ENCODE assay signal across 8 mouse cellular contexts in the genomic region with DNA sequence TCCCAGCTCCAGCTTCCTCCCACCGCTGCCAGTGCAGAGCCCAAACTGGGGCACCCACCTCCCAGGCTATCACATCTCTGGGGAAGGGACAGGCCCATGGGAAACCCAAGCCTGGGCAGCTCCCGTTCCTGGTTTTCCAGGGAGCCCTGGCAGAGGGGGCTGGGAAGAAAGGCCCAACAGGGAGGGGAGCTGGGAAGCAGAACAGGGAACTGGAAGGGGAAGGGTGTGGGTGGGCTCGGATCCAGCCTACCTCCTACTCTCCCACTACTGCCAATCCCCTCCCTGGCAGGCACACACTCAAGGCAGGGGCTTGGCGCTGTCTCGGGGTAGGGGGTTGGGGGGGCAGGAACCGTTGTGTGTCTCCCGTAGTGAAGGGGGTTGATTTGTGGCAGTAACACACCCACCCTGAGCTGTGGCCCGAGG. TPM values are rescaled to one million over a fixed set of nuclear protein-coding genes. Genes with fewer than 3 reads are reported as not detected.
A peak's percentile ranks its signal among the peaks of the same experiment; 100 is the strongest.
DNase-seq lines count a peak whose midpoint lies in the region; ATAC-seq lines count a peak whose summit lies in the region.

No protein-coding gene starts in this region.

- H3K9ac ChIP-seq in liver, embryonic 13.5 days = 0 out of 2 replicates have a peak overlapping the region, but pooled peaks have one; percentile 27
- H3K9ac ChIP-seq in neural tube, embryonic 11.5 days (ENCODE audit: low read length) = 0 out of 2 replicates have a peak overlapping the region, but pooled peaks have one; percentile 24

- intact Hi-C loops in heart, postnatal 25 days (cut with DNase I) = loop anchor here (2.0 kb wide), 1 partner anchor 23 kb away; no protein-coding TSS in a partner anchor

- H3K27me3 ChIP-seq in liver, embryonic 13.5 days = no peaks in the 10 kb centered on the region
- no peaks in the 10 kb centered on the region for H3K27me3 ChIP-seq in neural tube, embryonic 11.5 days (ENCODE audit: control insufficient read depth, insufficient read depth, low read length)

- H3K9me3 ChIP-seq in liver, embryonic 13.5 days (replicated peaks) = no peaks in the 10 kb centered on the region
- H3K9me3 ChIP-seq in neural tube, embryonic 11.5 days (ENCODE audit: control insufficient read depth, low read length) = no peaks in the 10 kb centered on the region

- H3K36me3 ChIP-seq in liver, embryonic 13.5 days = peaks cover 17% of the 10 kb centered on the region
- H3K36me3 ChIP-seq in neural tube, embryonic 11.5 days (ENCODE audit: control insufficient read depth, insufficient read depth, low read length) = no peaks in the 10 kb centered on the region; the same call in 1 of the 2 replicates

- 8% methylated on average over 8 of the region's 8 CpGs for WGBS in liver, embryonic 13.5 days (ENCODE audit: insufficient replicate concordance)
- WGBS in neural tube, embryonic 11.5 days = 10% methylated on average over 8 of the region's 8 CpGs

- H3K4me3 ChIP-seq in liver, embryonic 13.5 days (replicated peaks) = no peak overlapping the region
- H3K4me3 ChIP-seq in neural tube, embryonic 11.5 days (ENCODE audit: low read depth, low read length) = no peak overlapping the region

- peaks cover 42% of the 10 kb centered on the region for H3K4me1 ChIP-seq in liver, embryonic 13.5 days (replicated peaks)
- H3K4me1 ChIP-seq in neural tube, embryonic 11.5 days (ENCODE audit: control insufficient read depth, insufficient read depth, low read length) = peaks cover 14% of the 10 kb centered on the region

- ATAC-seq in liver, embryonic 13.5 days (ENCODE audit: low read depth) = peak; percentile 14; the same call in 1 of the 2 replicates
- ATAC-seq in neural tube, embryonic 11.5 days (ENCODE audit: insufficient read depth, low FRiP score, low TSS enrichment) = peak; percentile 46; the same call in 1 of the 2 replicates

- H3K27ac ChIP-seq in liver, embryonic 13.5 days = peak overlapping the region; percentile 70
- H3K27ac ChIP-seq in neural tube, embryonic 11.5 days (ENCODE audit: low read depth, low read length) = no peak overlapping the region

- DNase-seq in brain, embryonic 18.5 days (ENCODE audit: low read depth, low spot score) = peak; percentile 77
- peak; percentile 34 for DNase-seq in forelimb bud, embryonic 11.5 days (ENCODE audit: low read depth, low spot score)
- DNase-seq in heart, postnatal 25 days (ENCODE audit: low spot score) = peak; percentile 78
- DNase-seq in kidney, postnatal 36 days = peak; percentile 79 to 81
- DNase-seq in liver, embryonic 13.5 days = no peak
- DNase-seq in neural tube, embryonic 11.5 days (ENCODE audit: low spot score) = peak; percentile 47
- DNase-seq in thymus, postnatal 0 days (ENCODE audit: low spot score) = peak; percentile 15
- DNase-seq in cerebellum, adult 11 months = no peak

- H3K4me2 ChIP-seq in liver, embryonic 13.5 days = peak overlapping the region; percentile 48
- H3K4me2 ChIP-seq in neural tube, embryonic 11.5 days (ENCODE audit: low read depth) = peak overlapping the region; percentile 17

RNA-seq across cellular contexts. Expression of a gene that starts 28.1 kb away (rescaled TPM):
- 10 to 100 TPM; 85.3 to 95.1 TPM for total RNA-seq in heart, postnatal 25 days (2021)
- polyA plus RNA-seq in liver, embryonic 13.5 days (2015; fragmentation: Nextera tagmentation; extraction: Ambion mirVana) = 29.6 and 33.7 TPM in 2 replicates
- 88.6 and 102 TPM in 2 replicates for polyA plus RNA-seq in neural tube, embryonic 11.5 days (2014; fragmentation: Nextera tagmentation; extraction: Ambion mirVana)
- polyA plus RNA-seq in thymus, postnatal 0 days (2015; fragmentation: Nextera tagmentation; extraction: Ambion mirVana) = 86.5 and 86.6 TPM in 2 replicates

Comparison
In these comparisons a context has a peak if more than half of its experiments do, and no peak if none do; other contexts are left out.
1. DNase-seq: peak in brain, embryonic 18.5 days (single experiment), forelimb bud, embryonic 11.5 days (single experiment), heart, postnatal 25 days (single experiment), kidney, postnatal 36 days (2 of 2), neural tube, embryonic 11.5 days (single experiment) and thymus, postnatal 0 days (single experiment); none in liver, embryonic 13.5 days (single experiment) and cerebellum, adult 11 months (single experiment).